Comparison of ENCODE assay signal across 11 mouse cellular contexts in genomic region chr7:71623048-71623447, GRCm38 (mm10).
DNase-seq lines count a peak whose midpoint lies in the region; ATAC-seq and TF ChIP-seq lines count a peak whose summit lies in the region.
"Had no signal": no experiment of that assay in that cellular context is flagged by ENCODE, and none has a peak within 500 bp of the region (broad histone marks: within the 10 kb centered on the region; RNA-seq: fewer than 3 reads in every experiment).

No protein-coding gene starts in this region.

- peak overlapping the region; percentile 31 for H3K4me2 ChIP-seq in forebrain, embryonic 13.5 days
- H3K4me2 ChIP-seq in neural tube, embryonic 13.5 days = peak overlapping the region; percentile 49

- intact Hi-C loops in gastrocnemius, adult 2 months (cut with DNase I) = no loop called here

- no peak overlapping the region for H3K27ac ChIP-seq in forebrain, embryonic 13.5 days
- H3K27ac ChIP-seq in limb, embryonic 10.5 days = no peak overlapping the region
- peak overlapping the region; percentile 33 for H3K27ac ChIP-seq in neural tube, embryonic 13.5 days (replicated peaks)
- H3K27ac ChIP-seq in gastrocnemius, adult 2 months = no peak overlapping the region

- no peak overlapping the region for H3K9ac ChIP-seq in forebrain, embryonic 13.5 days
- peak overlapping the region; percentile 53 for H3K9ac ChIP-seq in neural tube, embryonic 13.5 days

- ATAC-seq in forebrain, embryonic 13.5 days = no peak
- no peak; the same call in 1 of the 2 replicates for ATAC-seq in neural tube, embryonic 13.5 days (ENCODE audit: low read depth)

- no peaks in the 10 kb centered on the region for H3K36me3 ChIP-seq in forebrain, embryonic 13.5 days (ENCODE audit: poor library complexity, severe bottlenecking)
- no peaks in the 10 kb centered on the region for H3K36me3 ChIP-seq in limb, embryonic 10.5 days
- no peaks in the 10 kb centered on the region for H3K36me3 ChIP-seq in neural tube, embryonic 13.5 days

- H3K4me3 ChIP-seq in forebrain, embryonic 13.5 days = no peak overlapping the region
- no peak overlapping the region for H3K4me3 ChIP-seq in limb, embryonic 10.5 days
- H3K4me3 ChIP-seq in neural tube, embryonic 13.5 days = peak overlapping the region; percentile 21
- no peak overlapping the region for H3K4me3 ChIP-seq in gastrocnemius, adult 2 months

- no peak for TF ChIP-seq CTCF in gastrocnemius, adult 2 months (IDR thresholded peaks at IDR 0.05)

- WGBS in forebrain, embryonic 13.5 days = 43% methylated on average over 13 of the region's 13 CpGs
- 43% methylated on average over 13 of the region's 13 CpGs for WGBS in limb, embryonic 10.5 days
- 8% methylated on average over 13 of the region's 13 CpGs for WGBS in neural tube, embryonic 13.5 days

- H3K4me1 ChIP-seq in forebrain, embryonic 13.5 days = no peaks in the 10 kb centered on the region
- peaks cover 16% of the 10 kb centered on the region for H3K4me1 ChIP-seq in limb, embryonic 10.5 days
- H3K4me1 ChIP-seq in neural tube, embryonic 13.5 days (replicated peaks) = peaks cover 10% of the 10 kb centered on the region

- no peaks in the 10 kb centered on the region for H3K9me3 ChIP-seq in forebrain, embryonic 13.5 days (replicated peaks)
- H3K9me3 ChIP-seq in limb, embryonic 10.5 days (replicated peaks) = no peaks in the 10 kb centered on the region
- H3K9me3 ChIP-seq in neural tube, embryonic 13.5 days = no peaks in the 10 kb centered on the region

- peak; percentile 37 for DNase-seq in kidney, postnatal 10 days
- DNase-seq in kidney, adult 9 months = no peak
- peak; percentile 37 for DNase-seq in limb, embryonic 10.5 days (ENCODE audit: low spot score)
- no peak for DNase-seq in gastrocnemius, adult 2 months
- DNase-seq in layer of hippocampus, adult 11-12 months (ENCODE audit: low spot score) = no peak
- DNase-seq: gastrocnemius, postnatal 10 days; lung, adult 18-20 months; thymus, adult 18-20 months had no signal

- H3K27me3 ChIP-seq in forebrain, embryonic 13.5 days = no peaks in the 10 kb centered on the region
- H3K27me3 ChIP-seq in limb, embryonic 10.5 days (ENCODE audit: low read depth, poor library complexity, severe bottlenecking) = no peaks in the 10 kb centered on the region
- no peaks in the 10 kb centered on the region for H3K27me3 ChIP-seq in neural tube, embryonic 13.5 days
- H3K27me3 ChIP-seq: CH12.LX had no signal

Comparison
In these comparisons a context has a peak if more than half of its experiments do, and no peak if none do; other contexts are left out.
1. DNase-seq: peak in kidney, postnatal 10 days (single experiment) and limb, embryonic 10.5 days (single experiment); none in kidney, adult 9 months (single experiment), gastrocnemius, adult 2 months (single experiment) and layer of hippocampus, adult 11-12 months (single experiment).